Mouse (Mus musculus): Measurements from ENCODE around the gene Fam126a. TPM values are rescaled to one million over a fixed set of nuclear protein-coding genes. Genes with fewer than 3 reads are reported as not detected.

The Fam126a gene
- polyA plus RNA-seq (2017; shearing (Covaris generic)) = 15.1 TPM

DNA sequence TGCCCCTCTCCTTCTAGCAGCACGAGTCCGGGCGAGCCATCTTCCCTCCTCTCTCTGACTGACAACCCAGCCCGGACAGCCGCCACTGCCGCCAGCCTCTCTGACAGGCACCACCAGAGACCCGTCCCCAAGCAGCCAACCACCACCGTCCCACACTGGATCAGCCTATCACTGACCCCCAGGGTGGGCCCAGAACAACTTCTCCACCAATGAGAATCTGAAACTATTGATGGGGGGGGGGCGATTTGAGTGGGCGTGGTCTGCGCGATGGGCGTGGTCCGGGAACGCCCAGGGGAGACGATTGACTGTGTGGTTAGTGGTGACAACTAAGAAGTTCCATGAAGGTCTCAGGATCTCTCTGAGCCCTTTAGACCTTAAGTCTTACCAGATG, at the start of gene Fam126a:
TSS of gene Fam126a (minus strand) at position 112 of the 391 bp plus-strand sequence.

Other genes with a start within 250 kb of the Fam126a start
- 16.3 TPM for gene Pus7, start 247.0 kb downstream of the Fam126a start, polyA plus RNA-seq (2017; shearing (Covaris generic))
- 15.0 TPM for gene Rint1, start 243.0 kb downstream of the Fam126a start, polyA plus RNA-seq (2017; shearing (Covaris generic))
- gene Tomm7, start 186.5 kb downstream of the Fam126a start, polyA plus RNA-seq (2017; shearing (Covaris generic)) = 50.8 TPM
- 20.8 TPM for gene Klhl7, start 69.9 kb upstream of the Fam126a start, polyA plus RNA-seq (2017; shearing (Covaris generic))
- 5.1 TPM for gene Nupl2, start 134.3 kb upstream of the Fam126a start, polyA plus RNA-seq (2017; shearing (Covaris generic))

Data from effector memory CD4-positive, alpha-beta T cell, adult 5 months (primary cell).